Mouse (Mus musculus) pancreas, adult 10 weeks (tissue): ENCODE data around the gene Brd2. TPM values are rescaled to one million over a fixed set of nuclear protein-coding genes. Genes with fewer than 3 reads are reported as not detected.

Experiments used
- polyA plus RNA-seq: library from polyadenylated mRNA; stranded (reverse); fragments of 350-450 nt; fragmentation: Illumina TruSeq; extraction: RNeasy Lipid Tissue Mini Kit (QIAGEN cat#74804); gene quantifications from one replicate; pipeline ENCODE4 v1.2.3, GENCODE M21; 2015; ENCODE audit warnings: low read depth, low replicate concordance; ENCODE audit not compliant: insufficient read depth

Brd2 gene
- 51.9 TPM for polyA plus RNA-seq

DNA sequence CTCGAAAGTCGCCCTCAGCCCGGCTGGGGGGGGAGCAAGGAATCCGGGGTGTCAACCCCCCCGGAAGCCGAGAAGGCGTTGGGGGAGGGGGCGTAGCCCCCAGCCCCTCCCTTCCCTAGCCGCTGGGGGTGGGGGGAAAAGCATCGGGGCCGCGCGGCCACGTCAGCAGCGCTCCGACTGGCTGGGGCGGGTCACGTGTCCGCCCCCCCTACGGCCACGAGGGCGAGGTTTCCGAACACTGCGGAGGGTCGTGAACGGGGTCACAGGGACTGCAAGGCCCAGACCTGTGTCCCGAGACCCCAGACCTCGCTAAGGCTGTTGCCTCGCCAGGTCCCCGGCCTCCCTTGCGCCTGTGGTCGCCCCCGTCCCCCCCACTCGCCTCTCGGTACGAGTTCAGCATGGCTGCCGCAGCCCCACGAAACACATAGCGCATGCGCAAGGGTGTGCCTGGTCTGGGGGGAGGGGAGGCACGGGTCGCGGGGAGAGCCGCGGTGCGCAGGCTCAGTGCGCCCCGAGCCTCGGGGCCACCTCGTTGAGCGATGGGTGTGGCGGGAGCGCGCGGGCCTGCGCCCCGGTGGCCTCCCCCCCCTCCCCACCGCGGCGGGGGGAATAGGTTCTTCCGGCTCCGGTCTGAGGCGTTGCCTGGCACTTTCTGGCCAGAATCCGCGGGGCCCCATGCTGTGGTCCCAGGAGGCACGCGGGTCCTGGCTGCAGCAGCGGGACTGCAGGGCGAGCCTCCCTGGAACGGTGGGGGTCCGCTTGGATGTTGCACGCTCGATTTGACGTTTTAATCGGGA is at the start of gene Brd2:
Gene Brd2, minus strand, starts transcription at position 447 of the 797 bp plus-strand sequence.

DNA sequence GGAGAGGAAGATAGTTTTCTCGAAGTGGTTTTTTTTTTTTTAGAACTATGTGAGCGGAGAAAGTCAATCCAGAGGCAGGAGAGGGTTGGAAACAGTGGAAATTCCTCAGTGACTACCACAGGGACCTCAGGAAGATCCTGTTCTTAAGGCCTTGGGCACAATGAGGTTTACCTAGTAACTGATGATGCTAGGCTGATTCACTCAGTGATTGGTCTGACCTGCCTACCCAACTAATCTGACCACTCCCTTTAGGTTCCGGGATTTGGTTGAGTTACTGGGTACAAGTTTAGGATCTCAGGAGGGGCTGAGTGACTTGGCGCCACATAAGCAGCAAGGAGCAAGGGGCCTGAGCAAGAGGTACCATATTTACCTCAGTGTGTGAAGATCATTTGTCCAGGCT is 30.5 kb upstream of the Brd2 start, which contains the start of gene H2-DMb1:
Gene H2-DMb1, plus strand, starts transcription at position 150 of the 400 bp plus-strand sequence.

DNA sequence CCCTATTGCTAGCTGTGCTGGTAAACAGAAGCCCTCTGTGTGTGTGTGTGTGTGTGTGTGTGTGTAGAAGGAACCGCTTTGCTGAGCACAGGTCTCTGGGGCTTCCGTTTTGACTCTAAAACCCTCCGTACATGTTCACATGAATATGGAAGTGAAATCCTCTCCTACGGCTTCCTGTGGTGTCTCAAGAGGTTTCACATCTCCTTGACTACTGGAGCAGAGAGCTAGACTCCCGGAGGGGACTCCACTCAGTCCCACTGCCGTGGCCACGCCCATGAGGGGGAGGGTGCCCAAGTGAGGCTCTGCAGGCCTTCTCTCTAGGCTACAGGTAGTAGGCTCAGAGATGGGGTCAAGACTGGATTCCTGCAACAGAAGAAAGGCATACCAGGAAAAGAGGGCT is 20.6 kb upstream of the Brd2 start, which contains the start of gene H2-DMb2:
Gene H2-DMb2, plus strand, starts transcription at position 275 of the 400 bp plus-strand sequence.

GRCm38 (mm10) chr17:34119249-34120179 is 2.9 kb downstream of the Brd2 start, which contains the start of gene H2-DMa:
Gene H2-DMa, plus strand, starts transcription at chr17:34119541.

DNA sequence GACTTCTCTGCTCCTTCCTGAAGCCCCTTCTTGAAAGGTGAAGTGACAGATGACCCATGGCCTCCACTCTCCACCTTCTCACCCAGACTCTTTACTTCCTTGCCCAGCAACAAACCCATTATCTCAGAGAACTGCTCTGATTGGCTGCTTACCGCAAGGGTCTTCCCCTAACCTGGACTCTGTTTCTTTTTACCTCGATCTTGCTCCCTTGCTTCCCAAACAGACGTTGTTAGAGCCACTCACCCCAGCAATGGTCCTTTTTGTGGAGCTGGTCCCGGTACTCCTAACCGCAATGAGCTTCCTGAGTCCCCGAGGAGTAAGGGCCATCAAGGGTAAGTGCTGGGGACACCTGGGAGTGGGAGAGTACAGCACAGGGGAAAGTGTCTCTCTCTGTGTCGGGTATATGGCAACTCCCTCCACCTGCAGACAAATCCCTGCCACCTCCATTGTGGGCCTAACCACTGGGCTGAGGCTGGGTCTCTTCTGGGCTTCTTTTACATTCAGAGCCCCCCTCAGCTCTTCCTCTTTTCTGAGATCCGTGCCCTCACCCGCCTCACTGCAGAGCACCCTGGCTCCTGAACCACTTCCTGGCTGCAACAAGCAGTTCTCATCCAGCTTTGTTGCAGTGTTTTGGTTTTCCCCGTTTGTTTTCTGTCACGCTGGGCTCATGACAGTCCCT is 30.1 kb downstream of the Brd2 start, which contains the start of gene H2-Oa:
Gene H2-Oa, plus strand, starts transcription at position 144 of the 679 bp plus-strand sequence.

Other genes with a start within 250 kb of the Brd2 start
- gene Gm7029, start 248.8 kb downstream of the Brd2 start, polyA plus RNA-seq, result not detected
- 0.59 TPM for gene Kifc1, start 232.0 kb downstream of the Brd2 start, polyA plus RNA-seq
- not detected for gene Platr17, start 217.5 kb downstream of the Brd2 start, polyA plus RNA-seq
- gene Daxx, start 213.2 kb downstream of the Brd2 start, polyA plus RNA-seq, result 9.3 TPM
- 40.4 TPM for gene Tapbp, start 206.7 kb downstream of the Brd2 start, polyA plus RNA-seq
- 4.3 TPM for gene Zbtb22, start 206.7 kb downstream of the Brd2 start, polyA plus RNA-seq
- gene Rgl2, start 193.1 kb downstream of the Brd2 start, polyA plus RNA-seq, result 33.8 TPM
- 33.2 TPM for gene Pfdn6, start 182.3 kb downstream of the Brd2 start, polyA plus RNA-seq
- 3.8 TPM for gene Wdr46, start 182.0 kb downstream of the Brd2 start, polyA plus RNA-seq
- 2.8 TPM for gene B3galt4, start 171.1 kb downstream of the Brd2 start, polyA plus RNA-seq
- gene Vps52, start 166.8 kb downstream of the Brd2 start, polyA plus RNA-seq, result 12.3 TPM
- 762 TPM for gene Rps18, start 166.6 kb downstream of the Brd2 start, polyA plus RNA-seq
- gene H2-K1, start 122.3 kb downstream of the Brd2 start, polyA plus RNA-seq, result 424 TPM
- 14.0 TPM for gene Ring1, start 98.0 kb downstream of the Brd2 start, polyA plus RNA-seq
- gene H2-Ke6, start 94.6 kb downstream of the Brd2 start, polyA plus RNA-seq, result 55.1 TPM
- gene Slc39a7, start 91.0 kb downstream of the Brd2 start, polyA plus RNA-seq, result 42.1 TPM
- 19.4 TPM for gene Rxrb, start 90.8 kb downstream of the Brd2 start, polyA plus RNA-seq
- gene Col11a2, start 83.2 kb downstream of the Brd2 start, polyA plus RNA-seq, result 1.9 TPM
- not detected for gene H2-Oa, start 30.3 kb downstream of the Brd2 start, polyA plus RNA-seq
- 2.6 TPM for gene H2-DMa, start 3.1 kb downstream of the Brd2 start, polyA plus RNA-seq
- 1.9 TPM for gene H2-DMb2, start 20.7 kb upstream of the Brd2 start, polyA plus RNA-seq
- 7.8 TPM for gene H2-DMb1, start 30.4 kb upstream of the Brd2 start, polyA plus RNA-seq
- gene Tap1, start 64.9 kb upstream of the Brd2 start, polyA plus RNA-seq, result 6.3 TPM
- 9.2 TPM for gene Psmb9, start 65.1 kb upstream of the Brd2 start, polyA plus RNA-seq
- 13.8 TPM for gene Psmb8, start 75.1 kb upstream of the Brd2 start, polyA plus RNA-seq
- 9.1 TPM for gene Tap2, start 80.9 kb upstream of the Brd2 start, polyA plus RNA-seq
- 2.1 TPM for gene H2-Ob, start 116.3 kb upstream of the Brd2 start, polyA plus RNA-seq
- 44.7 TPM for gene H2-Ab1, start 135.1 kb upstream of the Brd2 start, polyA plus RNA-seq
- gene H2-Aa, start 165.2 kb upstream of the Brd2 start, polyA plus RNA-seq, result 56.9 TPM
- gene H2-Eb1, start 183.2 kb upstream of the Brd2 start, polyA plus RNA-seq, result 37.0 TPM
- not detected for gene H2-Eb2, start 203.0 kb upstream of the Brd2 start, polyA plus RNA-seq
- gene Btnl2, start 232.2 kb upstream of the Brd2 start, polyA plus RNA-seq, result not detected